Mouse (Mus musculus): Measurements from ENCODE around the gene Sarnp.

GRCm38 (mm10) chr10:128901409-128901808 is 84.3 kb downstream of the Sarnp start:
- TF ChIP-seq POLR2AphosphoS2 (IDR thresholded peaks at IDR 0.05; ENCODE audit: insufficient read length, low read depth) (no peak), REST (IDR thresholded peaks at IDR 0.05; ENCODE audit: insufficient read depth, insufficient read length) (no peak)
